Mouse (Mus musculus) cortical plate, adult 2 months (tissue): ENCODE measurements around the gene Pirt. TPM values are rescaled to one million over a fixed set of nuclear protein-coding genes. Genes with fewer than 3 reads are reported as not detected.

ENCODE experiments used
- H3K27ac ChIP-seq: fragments of 200-500 bp; 2 replicates; pipeline ENCODE4 v1.5.1; 2012; ENCODE audit warnings: low read length, control low read depth, inconsistent platforms; ENCODE audit not compliant: insufficient read depth
- H3K4me1 ChIP-seq: fragments of 200-500 bp; 2 replicates; pipeline ENCODE4 v1.6.1; 2011; ENCODE audit warnings: low read length; ENCODE audit not compliant: control insufficient read depth, insufficient read depth
- H3K4me3 ChIP-seq: fragments of 200-500 bp; 2 replicates; pipeline ENCODE4 v1.5.1; 2011; ENCODE audit warnings: mild to moderate bottlenecking, low read length, control low read depth; ENCODE audit not compliant: insufficient read depth
- CTCF ChIP-seq: fragments of 200-500 bp; IDR thresholded peaks from 2 replicates; pipeline ENCODE4 v1.5.1; 2011; ENCODE audit warnings: mild to moderate bottlenecking, control low read depth, low read length; ENCODE audit not compliant: insufficient read depth; ENCODE audit errors: extremely low read depth
- POLR2A ChIP-seq: fragments of 200-500 bp; IDR thresholded peaks from 2 replicates; pipeline ENCODE4 v1.6.1; 2011; ENCODE audit warnings: mild to moderate bottlenecking, low read length, control low read depth; ENCODE audit not compliant: insufficient read depth; ENCODE audit errors: extremely low read depth
- polyA plus RNA-seq: library from polyadenylated mRNA; depleted of rRNA; stranded (reverse); fragments of >200 nt; gene quantifications from 2 replicates; pipeline ENCODE4 v1.2.3, GENCODE M21; 2012; rRNA removed

Gene Pirt
- 0.17 and 0.38 TPM in 2 replicates for polyA plus RNA-seq

- no peak for TF ChIP-seq POLR2A
- TF ChIP-seq CTCF: no peak
- Histone ChIP-seq H3K4me3 (no peak within 1 kb of the TSS), H3K4me1 (no peaks in the 10 kb centered on the region)
Measured at GRCm38 (mm10) chr11:66911811-66912210, at the start of gene Pirt. TSS of gene Pirt (plus strand) at chr11:66911981.

GRCm38 (mm10) chr11:66871701-66872100 lies 40.1 kb upstream of the Pirt start:
- TF ChIP-seq POLR2A (no peak), CTCF (peak; percentile 45; the same call in 1 of the 2 replicates)
- no peak overlapping the region for H3K4me3 ChIP-seq
- H3K27ac ChIP-seq: no peak overlapping the region
- no peaks in the 10 kb centered on the region for H3K4me1 ChIP-seq

More at GRCm38 (mm10) chr11:66911811-66912210, at the start of gene Pirt:
- no peak within 1 kb of the TSS for H3K27ac ChIP-seq

DNA sequence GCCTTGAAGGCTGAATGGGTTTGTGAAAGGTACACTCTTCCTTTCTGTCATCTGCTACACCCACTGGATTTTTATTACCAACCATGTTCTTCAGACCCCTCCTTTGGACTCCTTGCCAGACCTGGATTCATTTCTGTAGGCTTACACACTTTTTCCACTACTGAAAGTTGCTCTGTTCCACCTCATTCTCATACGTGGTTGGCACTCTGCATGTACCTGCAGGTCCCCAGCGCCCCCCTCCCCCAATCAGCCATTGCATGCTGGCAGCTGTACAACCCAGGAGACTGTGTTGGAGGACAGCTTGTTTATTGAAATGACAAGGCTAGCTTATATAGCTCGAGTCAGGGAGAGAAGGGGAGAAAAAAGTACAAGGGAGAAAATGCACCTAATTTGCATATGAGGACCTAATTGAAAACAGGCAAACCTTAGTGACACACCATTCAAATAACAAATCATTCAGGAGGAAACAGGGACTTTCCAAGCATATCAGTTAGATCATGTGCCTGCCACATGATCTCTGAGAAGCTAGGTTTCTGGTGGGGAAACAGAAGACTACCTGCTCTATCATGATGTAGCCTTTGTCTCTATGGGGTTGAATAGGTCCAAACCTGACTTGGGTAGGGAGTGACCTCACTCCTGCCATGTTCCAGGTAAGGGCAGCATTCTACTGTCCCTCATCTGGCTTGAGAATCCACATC lies 38.9 kb upstream of the Pirt start:
- no peak overlapping the region for H3K4me3 ChIP-seq
- H3K27ac ChIP-seq: no peak overlapping the region
- H3K4me1 ChIP-seq: no peaks in the 10 kb centered on the region
- TF ChIP-seq CTCF: no peak
- no peak for TF ChIP-seq POLR2A

- H3K27ac ChIP-seq: no peak overlapping the region
- H3K4me3 ChIP-seq: no peak overlapping the region
- no peaks in the 10 kb centered on the region for H3K4me1 ChIP-seq
- TF ChIP-seq CTCF (no peak), POLR2A (no peak)
Measured at GRCm38 (mm10) chr11:66881291-66881690, 30.5 kb upstream of the Pirt start.

DNA sequence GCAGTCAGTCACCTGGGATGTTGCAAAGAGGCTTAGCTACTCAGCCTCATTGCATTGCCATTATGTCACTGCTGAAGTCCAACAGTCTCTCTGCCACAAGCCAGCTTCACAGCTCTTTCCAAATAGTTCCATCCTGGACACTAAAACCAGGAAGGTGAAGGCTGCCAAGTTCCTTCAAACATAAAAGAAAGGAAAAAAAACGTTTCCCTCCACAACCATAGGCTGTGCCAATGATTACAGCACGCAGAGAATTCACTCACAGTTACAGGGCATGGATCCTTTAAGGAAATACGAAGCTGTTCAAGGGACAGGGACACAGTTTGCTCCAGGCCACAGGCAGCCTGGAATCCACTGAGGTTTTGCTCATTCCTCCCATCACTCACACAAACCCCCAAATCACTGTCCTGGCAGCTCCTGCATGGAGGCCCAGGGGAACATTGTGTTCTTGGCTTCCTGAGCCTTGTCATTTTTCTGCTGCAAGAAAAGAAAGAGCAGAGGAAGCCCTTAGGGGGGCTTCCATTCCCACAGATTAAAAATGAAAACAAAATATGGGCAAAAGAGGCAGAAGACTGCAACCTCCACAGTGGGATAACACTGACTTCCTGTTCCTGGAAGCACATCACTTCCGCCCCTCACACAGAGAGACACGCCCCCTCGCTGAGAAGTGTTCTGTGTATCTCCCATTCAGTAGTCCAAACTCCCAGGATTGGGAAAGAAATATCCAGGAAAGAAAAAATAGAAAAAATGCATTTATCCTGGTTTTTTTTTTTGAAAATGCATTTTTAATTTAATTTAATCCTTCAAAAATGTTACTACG lies 29.3 kb upstream of the Pirt start:
- no peak for TF ChIP-seq POLR2A
- no peak for TF ChIP-seq CTCF
- no peaks in the 10 kb centered on the region for H3K4me1 ChIP-seq
- no peak overlapping the region for H3K4me3 ChIP-seq
- H3K27ac ChIP-seq: no peak overlapping the region

DNA sequence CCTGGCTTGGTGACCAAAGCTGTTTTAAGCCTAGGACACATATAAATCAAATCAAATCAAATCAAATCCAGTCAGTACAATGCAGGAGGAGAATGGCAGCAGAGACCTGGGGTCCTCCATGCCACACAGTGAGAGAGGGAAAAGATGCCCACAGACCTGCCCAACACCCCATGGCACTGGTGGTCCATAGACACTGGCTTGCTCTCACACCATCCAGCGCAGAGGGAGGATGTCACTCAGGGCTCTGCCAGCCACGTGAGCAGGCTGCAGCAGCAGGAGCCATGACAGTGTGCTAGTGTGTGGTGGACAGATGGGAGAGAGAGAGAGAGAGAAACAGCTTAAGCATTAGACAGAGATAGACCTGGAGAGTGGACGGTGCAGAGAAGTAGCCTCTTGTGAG lies 19.2 kb upstream of the Pirt start:
- TF ChIP-seq POLR2A (no peak), CTCF (no peak)

DNA sequence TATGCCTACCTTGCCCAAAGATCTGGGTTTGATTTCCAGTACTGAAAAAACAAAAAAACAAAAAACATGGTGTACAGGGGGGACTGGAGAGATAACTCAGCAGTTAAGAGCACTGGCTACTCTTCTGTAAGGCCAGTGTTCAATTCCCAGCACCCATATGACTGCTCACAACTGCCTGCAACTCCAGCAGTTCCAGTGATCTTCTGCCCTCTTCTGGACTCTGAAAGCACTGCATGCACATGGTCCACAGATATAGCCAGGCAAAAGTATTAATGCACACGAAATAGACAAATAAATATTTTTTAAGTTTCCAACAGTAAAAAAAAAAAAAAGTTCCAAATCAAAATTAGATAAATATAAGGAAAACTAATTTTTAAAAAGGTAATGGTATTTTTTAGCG lies 13.0 kb upstream of the Pirt start:
- TF ChIP-seq CTCF (no peak), POLR2A (no peak)
- Histone ChIP-seq H3K27ac (no peak overlapping the region), H3K4me1 (no peaks in the 10 kb centered on the region), H3K4me3 (no peak overlapping the region)

More for the DNA sequence above, 19.2 kb upstream of the Pirt start:
- no peak overlapping the region for H3K27ac ChIP-seq
- H3K4me1 ChIP-seq: no peaks in the 10 kb centered on the region
- no peak overlapping the region for H3K4me3 ChIP-seq

DNA sequence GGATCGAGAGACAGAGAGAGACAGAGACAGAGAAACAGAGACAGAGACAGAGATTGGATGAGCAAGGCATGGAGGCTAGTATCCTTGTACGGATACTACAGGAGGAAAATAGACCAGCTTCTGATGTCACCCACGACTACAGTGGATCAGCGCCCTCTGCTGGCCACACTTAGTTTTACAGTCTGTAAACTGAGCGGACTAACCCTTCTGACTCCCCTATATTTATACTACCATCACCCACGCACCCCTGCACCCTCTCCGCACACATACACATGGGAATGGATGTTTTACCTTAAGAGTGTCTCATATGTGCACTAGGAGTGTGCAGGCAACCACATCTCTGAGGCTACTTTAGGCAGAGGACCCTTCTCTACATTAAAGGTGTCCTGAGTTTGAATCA lies 12.4 kb upstream of the Pirt start:
- TF ChIP-seq CTCF (peak; percentile 77), POLR2A (no peak)
- Histone ChIP-seq H3K4me3 (no peak overlapping the region), H3K27ac (no peak overlapping the region), H3K4me1 (no peaks in the 10 kb centered on the region)

GRCm38 (mm10) chr11:66902801-66903200 lies 9.0 kb upstream of the Pirt start:
- no peaks in the 10 kb centered on the region for H3K4me1 ChIP-seq
- no peak for TF ChIP-seq CTCF
- no peak for TF ChIP-seq POLR2A
- no peak overlapping the region for H3K4me3 ChIP-seq
- no peak overlapping the region for H3K27ac ChIP-seq
